Mouse (Mus musculus): ENCODE results near the gene Mmp8. TPM values are rescaled to one million over a fixed set of nuclear protein-coding genes. Genes with fewer than 3 reads are reported as not detected.

The Mmp8 gene
- polyA plus RNA-seq (2016; fragmentation: Nextera tagmentation; extraction: Ambion mirVana), result 0.09 TPM in 1 of 2 replicates, not detected in the other

DNA sequence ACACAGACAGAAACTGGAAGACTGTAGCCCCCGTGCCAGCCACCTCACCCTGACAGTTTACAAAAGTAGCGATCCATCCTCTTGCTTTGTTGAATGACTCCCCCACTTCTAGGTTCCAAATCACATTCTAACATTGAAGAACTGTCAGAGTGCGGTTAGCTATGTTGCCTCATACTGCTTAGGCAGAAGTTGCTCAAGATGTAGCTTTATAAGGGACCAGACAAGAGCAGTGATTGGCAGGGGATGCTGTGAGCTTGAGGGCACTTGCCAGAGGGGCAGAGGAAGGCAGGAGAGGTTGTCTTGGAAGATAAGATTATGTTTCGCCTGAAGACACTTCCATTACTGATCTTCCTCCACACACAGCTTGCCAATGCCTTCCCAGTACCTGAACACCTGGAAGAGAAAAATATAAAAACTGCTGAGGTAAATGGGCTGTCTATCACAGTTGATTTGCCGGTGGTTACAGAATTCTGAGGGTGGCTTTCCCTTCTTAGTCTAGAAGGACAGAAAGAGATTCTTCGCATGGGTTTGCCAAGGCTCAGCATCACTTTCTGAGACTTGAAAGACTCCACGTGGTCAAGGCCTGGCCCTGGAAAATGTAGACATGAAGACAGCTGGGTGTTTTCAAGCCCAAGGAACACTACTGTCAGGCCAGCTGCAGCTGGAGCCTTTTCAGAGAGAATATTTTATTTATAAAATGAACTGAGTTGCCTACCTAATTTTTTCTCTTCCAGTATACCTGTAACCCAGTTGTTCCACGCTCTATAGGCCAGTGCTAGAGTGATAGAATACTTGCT, at the start of gene Mmp8:
Mmp8 (plus strand) TSS at position 236 of the 797 bp plus-strand sequence.
- WGBS, result 77% methylated on average over 8 of the region's 8 CpGs
- no peaks in the 10 kb centered on the region for H3K36me3 ChIP-seq
- DNase-seq (ENCODE audit: low spot score), result no peak

DNA sequence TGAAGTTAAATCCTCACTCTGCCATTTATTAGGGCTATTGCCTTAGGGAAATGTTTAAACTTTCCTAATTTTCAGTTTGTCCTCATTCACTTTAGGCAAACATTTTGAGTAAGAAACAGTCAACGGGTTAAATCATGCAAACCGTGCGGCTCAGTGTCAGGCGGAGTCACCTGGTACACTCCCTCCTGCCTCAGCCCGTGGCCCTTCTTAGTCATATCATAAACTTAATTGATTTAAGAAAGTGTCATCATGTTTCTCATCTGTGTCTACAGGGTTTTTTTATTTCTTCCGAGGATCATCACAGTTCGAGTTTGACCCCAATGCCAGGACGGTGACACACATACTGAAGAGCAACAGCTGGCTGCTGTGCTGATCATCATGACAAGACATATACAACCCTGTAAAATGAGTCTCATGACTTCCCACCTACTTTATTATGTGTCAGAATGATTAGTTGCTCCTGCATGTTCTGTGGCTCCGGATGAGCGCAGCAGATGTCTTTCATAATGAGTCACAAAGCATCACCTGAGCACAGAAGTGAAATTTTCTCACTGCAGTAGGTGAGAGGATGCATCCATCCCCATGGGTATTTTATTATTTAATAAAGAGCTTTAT, 48.5 kb upstream of the Mmp8 start:
- WGBS, result 90% methylated on average over 10 of the region's 10 CpGs

More for the DNA sequence above, at the start of gene Mmp8:
- Histone ChIP-seq H3K9me3 (no peaks in the 10 kb centered on the region), H3K4me1 (no peaks in the 10 kb centered on the region), H3K27me3 (ENCODE audit: insufficient read depth, poor library complexity, severe bottlenecking) (no peaks in the 10 kb centered on the region), H3K27ac (no peak within 1 kb of the TSS), H3K4me3 (no peak within 1 kb of the TSS)

DNA sequence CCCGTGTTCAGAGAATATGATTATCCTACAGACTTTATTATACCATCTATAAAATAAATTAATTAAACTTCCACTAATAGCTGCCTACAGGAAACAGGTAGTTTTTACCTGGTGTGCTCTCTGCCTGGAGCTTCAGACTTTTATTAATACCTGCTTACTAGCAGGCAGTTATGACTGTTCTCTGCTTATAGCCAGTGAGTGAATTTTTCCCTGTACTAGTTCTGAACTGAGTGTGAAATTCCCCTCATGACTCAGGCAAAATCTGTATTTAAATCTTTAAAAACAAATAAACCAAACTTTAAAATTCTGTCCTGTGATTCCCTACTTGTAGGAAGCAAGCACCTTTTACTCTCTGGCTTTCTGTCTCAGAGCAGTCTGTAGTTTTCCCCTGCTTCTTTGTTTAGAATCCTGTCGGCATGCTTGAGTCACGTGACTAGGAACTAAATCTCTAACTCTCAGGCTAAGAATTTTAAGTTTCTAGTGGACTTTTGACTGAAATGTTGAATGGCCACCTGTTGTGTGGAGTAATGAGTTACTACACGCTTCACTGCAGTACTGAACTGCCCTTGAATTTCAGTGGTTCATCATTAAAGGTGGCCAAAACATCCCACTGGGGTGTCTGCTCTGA, 40.2 kb upstream of the Mmp8 start:
- Histone ChIP-seq H3K27ac (no peak overlapping the region), H3K27me3 (ENCODE audit: insufficient read depth, poor library complexity, severe bottlenecking) (no peaks in the 10 kb centered on the region), H3K36me3 (no peaks in the 10 kb centered on the region), H3K9me3 (no peaks in the 10 kb centered on the region), H3K4me1 (no peaks in the 10 kb centered on the region), H3K4me3 (no peak overlapping the region)
- 79% methylated on average over 4 of the region's 4 CpGs for WGBS
- DNase-seq (ENCODE audit: low spot score), result no peak

More for the DNA sequence above, 48.5 kb upstream of the Mmp8 start:
- H3K4me3 ChIP-seq, result no peak overlapping the region
- H3K27ac ChIP-seq, result no peak overlapping the region
- H3K4me1 ChIP-seq, result no peaks in the 10 kb centered on the region
- no peaks in the 10 kb centered on the region for H3K27me3 ChIP-seq (ENCODE audit: insufficient read depth, poor library complexity, severe bottlenecking)
- no peak for DNase-seq (ENCODE audit: low spot score)
- H3K36me3 ChIP-seq, result no peaks in the 10 kb centered on the region
- H3K9me3 ChIP-seq, result no peaks in the 10 kb centered on the region

DNA sequence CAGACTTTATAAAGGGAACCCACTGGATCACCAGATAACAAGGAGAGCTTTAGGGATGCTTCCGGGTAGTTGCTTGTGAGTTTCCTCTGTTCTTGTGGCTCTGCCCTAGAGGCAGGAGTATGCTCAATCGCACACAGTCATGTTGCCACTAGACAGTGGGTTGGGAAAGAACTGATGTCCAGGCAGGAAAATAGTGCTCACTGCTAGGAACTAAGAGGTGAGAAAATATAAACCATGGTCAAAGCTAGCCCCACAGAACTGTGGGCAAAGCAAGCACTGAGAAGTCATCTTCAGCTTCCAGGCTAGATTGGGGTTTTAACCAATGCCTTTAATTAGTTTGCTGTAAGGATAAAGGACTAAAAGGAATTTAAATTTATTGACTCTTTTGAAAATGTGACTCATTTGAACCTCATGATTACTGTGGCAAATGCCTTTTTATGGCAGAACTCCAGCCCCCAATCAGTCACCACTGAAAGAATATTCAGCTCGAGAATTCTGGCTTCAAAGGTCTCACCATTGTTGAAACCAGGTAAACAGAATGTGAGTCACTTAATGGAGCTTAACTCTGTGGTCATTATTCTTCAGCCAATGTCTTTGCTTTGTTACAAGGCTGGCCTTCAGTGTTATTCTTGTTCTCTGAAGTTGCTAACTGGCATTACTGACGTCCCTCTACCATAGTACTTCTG, 31.9 kb upstream of the Mmp8 start:
- H3K36me3 ChIP-seq, result no peaks in the 10 kb centered on the region
- 68% methylated on average over 4 of the region's 4 CpGs for WGBS
- H3K4me1 ChIP-seq, result no peaks in the 10 kb centered on the region
- no peaks in the 10 kb centered on the region for H3K9me3 ChIP-seq
- H3K27ac ChIP-seq, result no peak overlapping the region
- no peak for DNase-seq (ENCODE audit: low spot score)
- H3K4me3 ChIP-seq, result no peak overlapping the region
- no peaks in the 10 kb centered on the region for H3K27me3 ChIP-seq (ENCODE audit: insufficient read depth, poor library complexity, severe bottlenecking)

DNA sequence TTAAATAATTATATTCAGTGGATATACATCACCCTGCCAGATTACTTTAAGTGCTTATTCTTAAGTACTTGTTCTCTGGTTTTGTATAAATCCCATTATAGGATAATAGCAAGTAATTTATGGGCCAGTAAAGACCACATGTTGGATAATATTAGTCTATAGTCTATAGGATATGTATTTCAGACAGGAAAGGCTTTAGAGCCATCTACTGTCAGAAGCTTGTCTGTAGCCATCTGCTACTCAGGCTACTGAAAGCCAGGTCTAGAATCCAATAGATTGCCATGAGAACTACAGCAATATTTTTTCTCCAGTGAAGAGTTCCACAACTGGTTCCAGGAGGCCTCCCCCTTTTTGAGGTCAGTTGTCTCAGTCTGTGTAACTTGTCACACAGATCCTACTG, 15.5 kb upstream of the Mmp8 start:
- H3K4me1 ChIP-seq, result no peaks in the 10 kb centered on the region
- no peak for DNase-seq (ENCODE audit: low spot score)

DNA sequence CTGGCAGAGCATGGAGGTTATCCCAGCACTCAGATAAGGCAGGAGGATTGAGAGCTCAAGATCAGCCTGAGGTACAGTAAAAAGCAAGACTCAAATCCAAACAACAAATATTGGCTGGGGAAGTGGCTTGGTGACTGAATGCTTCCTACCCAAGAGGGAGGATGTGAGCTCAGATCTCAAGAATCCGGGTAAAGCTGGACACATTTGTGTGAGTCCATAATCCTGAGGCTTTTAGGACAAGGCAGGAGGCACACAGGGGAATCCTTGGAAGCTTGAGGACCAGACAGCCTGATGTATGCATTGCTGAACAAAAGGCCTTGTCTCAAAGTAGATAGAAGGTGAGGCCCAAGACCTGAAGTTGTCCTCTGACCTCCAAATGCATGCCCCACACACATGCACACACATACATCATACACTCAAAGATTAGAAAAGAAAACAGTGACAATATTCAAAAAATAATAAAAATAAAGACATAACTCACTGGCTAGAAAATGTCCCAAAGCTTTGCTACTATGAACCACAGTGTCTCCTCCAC, 13.3 kb upstream of the Mmp8 start:
- H3K4me1 ChIP-seq, result no peaks in the 10 kb centered on the region
- H3K36me3 ChIP-seq, result no peaks in the 10 kb centered on the region
- H3K27me3 ChIP-seq (ENCODE audit: insufficient read depth, poor library complexity, severe bottlenecking), result no peaks in the 10 kb centered on the region
- no peak for DNase-seq (ENCODE audit: low spot score)
- 74% methylated on average over 1 of the region's 1 CpGs for WGBS
- no peaks in the 10 kb centered on the region for H3K9me3 ChIP-seq
- no peak overlapping the region for H3K27ac ChIP-seq
- H3K4me3 ChIP-seq, result no peak overlapping the region

More for the DNA sequence above, 15.5 kb upstream of the Mmp8 start:
- H3K27ac ChIP-seq, result no peak overlapping the region
- H3K27me3 ChIP-seq (ENCODE audit: insufficient read depth, poor library complexity, severe bottlenecking), result no peaks in the 10 kb centered on the region
- H3K4me3 ChIP-seq, result no peak overlapping the region
- no peaks in the 10 kb centered on the region for H3K9me3 ChIP-seq
- no peaks in the 10 kb centered on the region for H3K36me3 ChIP-seq

DNA sequence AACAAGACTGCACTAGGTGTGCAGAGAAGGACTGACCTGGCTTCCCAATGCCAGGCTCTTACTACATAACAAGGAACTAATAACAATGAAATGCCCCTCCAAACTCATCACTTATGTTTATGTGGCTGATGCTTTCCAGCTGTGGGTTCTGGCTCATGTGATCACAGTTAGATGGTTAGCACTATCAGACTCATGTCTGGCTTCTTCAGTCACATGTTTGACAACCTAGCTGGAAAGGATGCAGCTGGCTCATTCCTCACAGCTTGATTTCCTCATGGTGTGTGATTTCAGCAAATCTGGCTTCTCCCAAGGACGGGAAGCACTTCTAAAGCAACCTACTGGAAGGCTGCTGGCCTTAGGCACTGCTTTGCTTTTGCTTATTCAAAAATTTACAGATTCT, 12.8 kb upstream of the Mmp8 start:
- no peaks in the 10 kb centered on the region for H3K4me1 ChIP-seq
- no peaks in the 10 kb centered on the region for H3K36me3 ChIP-seq
- H3K9me3 ChIP-seq, result no peaks in the 10 kb centered on the region
- H3K27me3 ChIP-seq (ENCODE audit: insufficient read depth, poor library complexity, severe bottlenecking), result no peaks in the 10 kb centered on the region
- no peak overlapping the region for H3K4me3 ChIP-seq
- no peak for DNase-seq (ENCODE audit: low spot score)
- no peak overlapping the region for H3K27ac ChIP-seq
- 43% methylated on average over 1 of the region's 1 CpGs for WGBS

DNA sequence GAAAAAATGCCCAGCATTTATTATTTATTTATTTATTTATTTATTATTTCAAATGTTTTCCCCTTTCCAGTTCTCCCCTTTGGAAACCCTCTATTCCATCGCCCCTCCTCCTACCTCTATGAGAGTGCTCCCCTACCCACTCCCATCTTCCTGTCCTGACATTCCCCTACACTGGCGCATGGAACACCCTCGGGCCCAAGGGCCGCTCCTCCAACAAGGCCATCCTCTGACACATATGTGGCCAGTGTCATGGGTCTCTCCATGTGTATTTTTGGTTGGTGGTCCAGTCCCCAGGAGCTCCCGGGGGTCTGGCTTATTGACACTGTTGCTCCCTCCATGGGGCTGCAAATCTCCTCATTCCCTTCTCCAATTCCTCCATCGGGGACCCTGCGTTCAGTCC, 12.3 kb upstream of the Mmp8 start:
- Histone ChIP-seq H3K27me3 (ENCODE audit: insufficient read depth, poor library complexity, severe bottlenecking) (no peaks in the 10 kb centered on the region), H3K36me3 (no peaks in the 10 kb centered on the region), H3K4me1 (no peaks in the 10 kb centered on the region), H3K27ac (no peak overlapping the region), H3K9me3 (no peaks in the 10 kb centered on the region), H3K4me3 (no peak overlapping the region)
- 85% methylated on average over 7 of the region's 7 CpGs for WGBS
- DNase-seq (ENCODE audit: low spot score), result no peak

DNA sequence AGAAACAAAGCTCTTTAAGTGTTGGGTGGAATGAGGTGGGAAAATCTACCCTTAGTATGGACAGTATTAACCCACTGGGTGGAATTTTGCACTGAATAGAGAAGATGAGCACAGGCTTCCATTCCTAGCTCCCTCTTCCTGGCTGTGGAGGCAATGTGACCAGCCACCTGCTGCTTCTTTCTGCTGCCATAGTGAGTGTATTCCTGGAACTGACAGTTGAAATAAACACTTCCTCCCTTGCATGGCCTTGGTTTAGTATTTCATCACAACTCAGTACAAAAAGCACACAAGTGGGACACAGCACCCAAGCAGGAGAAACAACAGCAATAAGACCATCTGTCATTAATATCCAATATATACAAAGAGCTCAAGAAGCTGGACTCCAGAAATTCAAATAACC, 6.3 kb upstream of the Mmp8 start:
- DNase-seq (ENCODE audit: low spot score), result no peak
- H3K27ac ChIP-seq, result no peak overlapping the region
- no peaks in the 10 kb centered on the region for H3K9me3 ChIP-seq
- no peaks in the 10 kb centered on the region for H3K4me1 ChIP-seq
- H3K36me3 ChIP-seq, result no peaks in the 10 kb centered on the region
- H3K4me3 ChIP-seq, result no peak overlapping the region
- H3K27me3 ChIP-seq (ENCODE audit: insufficient read depth, poor library complexity, severe bottlenecking), result no peaks in the 10 kb centered on the region

DNA sequence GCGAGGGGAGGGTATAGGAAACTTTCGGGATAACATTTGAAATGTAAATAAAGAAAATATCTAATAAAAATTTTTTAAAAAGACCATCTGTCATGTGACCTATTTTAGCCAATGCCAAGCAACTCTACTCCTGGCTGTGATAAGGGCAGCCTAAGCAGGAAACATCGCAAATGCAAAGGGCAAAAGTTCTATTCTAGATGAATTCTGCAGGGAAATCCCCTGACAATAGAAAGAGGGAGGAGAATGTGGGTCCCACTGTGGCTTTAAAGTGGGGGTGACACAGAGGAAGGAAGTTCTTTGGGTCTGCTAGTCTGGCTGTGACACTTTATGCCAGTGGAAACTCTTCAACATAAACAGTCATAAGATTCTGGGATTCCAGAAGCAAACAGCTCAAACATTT, 4.7 kb upstream of the Mmp8 start:
- Histone ChIP-seq H3K4me1 (no peaks in the 10 kb centered on the region), H3K36me3 (no peaks in the 10 kb centered on the region), H3K27ac (no peak overlapping the region), H3K9me3 (no peaks in the 10 kb centered on the region), H3K27me3 (ENCODE audit: insufficient read depth, poor library complexity, severe bottlenecking) (no peaks in the 10 kb centered on the region), H3K4me3 (no peak overlapping the region)
- WGBS, result 72% methylated on average over 3 of the region's 3 CpGs
- DNase-seq (ENCODE audit: low spot score), result no peak

DNA sequence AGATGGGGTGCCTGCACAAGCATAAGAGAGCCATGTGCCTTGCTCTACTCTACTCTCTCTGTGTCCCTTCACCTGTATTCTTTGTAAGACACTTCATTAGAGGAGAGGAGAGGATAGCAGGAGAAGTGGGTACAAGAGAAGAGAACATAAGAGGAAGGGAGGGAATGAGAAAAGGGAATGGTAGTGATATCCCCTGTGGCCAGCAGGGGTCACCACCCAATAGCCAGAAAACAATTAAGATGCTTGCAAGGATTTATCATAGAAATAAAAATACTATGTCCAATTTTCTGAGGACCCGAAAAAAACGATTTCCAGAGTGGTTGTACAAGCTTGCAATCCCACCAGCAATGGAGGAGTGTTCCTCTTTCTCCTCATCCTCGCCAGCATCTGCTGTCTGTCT, 3.9 kb upstream of the Mmp8 start:
- no peaks in the 10 kb centered on the region for H3K9me3 ChIP-seq
- H3K27ac ChIP-seq, result no peak overlapping the region
- no peaks in the 10 kb centered on the region for H3K36me3 ChIP-seq
- no peaks in the 10 kb centered on the region for H3K27me3 ChIP-seq (ENCODE audit: insufficient read depth, poor library complexity, severe bottlenecking)
- H3K4me1 ChIP-seq, result no peaks in the 10 kb centered on the region
- H3K4me3 ChIP-seq, result no peak overlapping the region
- no peak for DNase-seq (ENCODE audit: low spot score)
- 31% methylated on average over 3 of the region's 3 CpGs for WGBS

DNA sequence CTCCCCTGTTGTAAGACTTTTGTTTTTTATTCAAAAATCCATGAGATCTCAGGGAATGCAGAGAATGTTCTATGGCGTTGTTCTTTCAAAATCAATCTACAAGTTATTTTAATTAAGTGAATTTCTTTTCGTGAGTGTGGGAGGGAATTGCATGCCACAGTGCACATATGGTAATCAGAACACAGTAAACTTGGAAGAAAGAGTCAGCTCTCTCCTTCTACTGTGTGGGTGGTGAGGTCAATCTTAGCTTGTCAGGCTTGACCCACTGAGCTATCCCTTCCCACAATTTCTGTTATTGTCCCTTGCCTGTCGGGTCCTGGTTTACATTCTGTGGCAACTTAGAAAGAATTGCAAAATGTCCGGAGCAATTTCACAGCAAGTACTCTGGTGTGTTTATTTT, 1.8 kb downstream of the Mmp8 start:
- Histone ChIP-seq H3K4me3 (no peak overlapping the region), H3K36me3 (no peaks in the 10 kb centered on the region), H3K27ac (no peak overlapping the region), H3K27me3 (ENCODE audit: insufficient read depth, poor library complexity, severe bottlenecking) (no peaks in the 10 kb centered on the region), H3K9me3 (no peaks in the 10 kb centered on the region), H3K4me1 (no peaks in the 10 kb centered on the region)
- WGBS, result 76% methylated on average over 4 of the region's 4 CpGs
- DNase-seq (ENCODE audit: low spot score), result no peak

DNA sequence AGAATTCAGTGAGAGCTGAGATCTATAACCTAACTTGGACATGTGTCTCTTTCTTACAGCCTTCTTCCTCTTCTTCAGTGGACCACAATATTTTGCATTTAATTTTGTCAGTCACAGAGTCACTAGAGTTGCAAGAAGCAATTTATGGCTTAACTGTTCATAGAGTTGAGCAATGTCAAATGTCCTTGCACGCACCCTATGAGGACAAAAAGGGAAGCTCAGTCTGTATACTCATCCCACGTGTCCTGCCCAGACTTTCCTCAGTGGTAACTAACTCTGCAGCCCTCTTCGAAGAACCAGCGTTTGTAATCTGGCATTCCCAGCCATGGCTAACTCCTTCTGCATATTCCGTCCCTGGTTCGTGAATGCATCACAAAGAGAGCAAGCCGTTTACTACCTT, 9.1 kb downstream of the Mmp8 start:
- no peak overlapping the region for H3K27ac ChIP-seq
- no peaks in the 10 kb centered on the region for H3K36me3 ChIP-seq
- H3K4me1 ChIP-seq, result no peaks in the 10 kb centered on the region
- H3K4me3 ChIP-seq, result no peak overlapping the region
- DNase-seq (ENCODE audit: low spot score), result no peak
- H3K9me3 ChIP-seq, result no peaks in the 10 kb centered on the region
- WGBS, result 66% methylated on average over 7 of the region's 7 CpGs
- no peaks in the 10 kb centered on the region for H3K27me3 ChIP-seq (ENCODE audit: insufficient read depth, poor library complexity, severe bottlenecking)

Data from heart, embryonic 10.5 days (tissue).